Mouse (Mus musculus) heart, postnatal 10 days (tissue): ENCODE results near the gene Hlcs. TPM values are rescaled to one million over a fixed set of nuclear protein-coding genes. Genes with fewer than 3 reads are reported as not detected.

Experiments used
- DNase-seq, 2 experiments: peaks; one replicate each; pipeline ENCODE4 v3.0.0; 2021
- intact Hi-C: fragments of 180-260 bp; cut with DNase I; formaldehyde crosslinking; loops from one replicate; pipeline ENCODE4 v1.15.1; 2025
- total RNA-seq, 2 experiments: library from RNA; stranded (reverse); gene quantifications; 2 replicates each; pipeline ENCODE4 v1.2.3; 2021

Gene Hlcs
- total RNA-seq, 2 experiments from 2014 or later, result 6.9 to 7.5 TPM

DNA sequence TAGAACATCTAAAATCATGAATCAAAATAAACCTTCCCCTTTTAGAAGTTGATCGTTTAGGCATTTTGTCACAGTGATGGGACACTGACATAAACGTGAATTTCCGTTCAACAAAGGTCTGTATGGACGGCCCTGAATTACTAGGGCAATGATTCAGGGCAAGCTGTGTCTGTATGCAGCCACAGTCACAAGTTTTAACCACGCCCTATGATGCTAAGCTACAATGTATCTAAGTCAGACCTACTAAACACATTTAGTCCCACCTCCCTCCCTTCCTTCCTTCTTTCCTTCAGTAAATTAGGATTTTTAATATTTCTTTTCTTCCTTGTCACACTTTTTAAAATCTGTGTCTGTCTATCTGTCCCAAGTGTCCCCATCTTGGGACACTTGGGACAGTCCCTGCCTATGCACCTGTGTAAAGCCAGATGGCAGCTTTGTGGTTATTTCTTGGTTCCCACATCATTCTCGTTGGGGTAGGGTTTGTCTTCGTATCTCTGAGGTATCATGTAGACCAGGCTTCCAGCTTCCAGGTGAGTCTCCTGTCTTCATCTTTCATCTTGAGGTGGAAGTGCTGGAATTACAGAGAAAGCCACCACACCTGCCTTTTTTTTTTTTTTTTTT is 137.9 kb downstream of the Hlcs start:
- DNase-seq, result no peak
- intact Hi-C loops, result no loop called here

DNA sequence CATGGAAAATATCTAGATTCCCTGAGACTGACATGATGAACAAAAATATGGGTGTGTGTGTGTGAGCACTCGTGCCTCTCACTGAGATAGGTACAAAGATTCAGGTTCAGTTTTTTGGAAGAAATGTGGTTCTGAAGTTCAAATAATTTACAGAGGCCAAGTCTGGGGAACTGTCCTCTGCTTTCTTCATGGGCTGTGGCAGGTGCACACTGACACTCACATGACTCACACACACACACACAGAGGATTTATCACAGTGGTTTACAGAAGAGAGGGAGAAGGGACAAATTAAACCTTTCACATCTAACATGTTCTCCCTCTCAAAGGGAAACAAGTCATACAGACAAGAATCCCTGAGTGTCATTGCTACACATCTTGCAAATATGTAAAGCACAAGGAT is 140.0 kb downstream of the Hlcs start:
- intact Hi-C loops, result no loop called here
- no peak for DNase-seq

GRCm38 (mm10) chr16:94170218-94170617 is 143.2 kb downstream of the Hlcs start:
- intact Hi-C loops, result no loop called here
- DNase-seq, result no peak

DNA sequence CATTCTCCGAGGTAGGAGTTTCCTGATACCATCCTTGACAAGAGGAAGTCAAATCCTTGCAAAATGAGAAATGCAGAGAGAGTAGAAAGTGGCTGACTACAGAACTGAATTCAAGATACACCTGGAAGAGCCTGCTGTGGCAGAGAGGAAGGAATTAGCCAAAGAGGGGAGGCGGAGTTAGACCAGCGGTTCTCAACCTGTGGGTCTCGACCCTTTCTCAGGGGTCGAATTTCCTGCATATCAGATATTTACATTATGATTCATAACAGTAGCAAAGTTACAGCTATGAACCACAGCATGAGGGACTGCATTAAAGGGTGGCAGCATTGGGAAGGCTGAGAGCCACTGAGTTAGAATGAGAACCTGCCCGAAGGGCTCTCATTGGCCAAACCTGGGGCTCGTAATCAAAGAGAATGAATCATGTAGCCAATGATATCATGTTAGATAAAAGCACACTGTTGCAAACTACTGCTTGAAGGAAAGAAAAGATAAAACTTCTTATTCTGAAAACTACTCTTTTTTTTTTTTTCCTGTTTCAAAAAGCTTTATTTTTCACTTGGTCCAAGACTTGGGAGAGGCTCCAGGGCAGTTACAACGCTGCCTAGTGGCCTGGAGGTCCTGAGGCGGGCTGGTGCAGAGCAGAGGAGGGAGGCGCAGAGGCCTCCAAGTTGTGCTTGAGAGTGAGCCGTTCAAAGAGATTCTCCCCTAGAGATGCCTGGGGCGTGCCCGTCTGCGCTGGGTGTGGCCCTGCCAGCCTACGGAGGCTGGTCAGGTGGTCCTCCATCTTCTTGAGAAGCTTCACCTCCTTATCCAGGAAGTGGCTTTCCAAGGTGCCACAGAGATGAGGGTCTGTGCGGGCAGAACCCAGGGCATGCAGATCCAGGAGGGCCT is 144.5 kb downstream of the Hlcs start:
- intact Hi-C loops, result no loop called here
- DNase-seq, result no peak

DNA sequence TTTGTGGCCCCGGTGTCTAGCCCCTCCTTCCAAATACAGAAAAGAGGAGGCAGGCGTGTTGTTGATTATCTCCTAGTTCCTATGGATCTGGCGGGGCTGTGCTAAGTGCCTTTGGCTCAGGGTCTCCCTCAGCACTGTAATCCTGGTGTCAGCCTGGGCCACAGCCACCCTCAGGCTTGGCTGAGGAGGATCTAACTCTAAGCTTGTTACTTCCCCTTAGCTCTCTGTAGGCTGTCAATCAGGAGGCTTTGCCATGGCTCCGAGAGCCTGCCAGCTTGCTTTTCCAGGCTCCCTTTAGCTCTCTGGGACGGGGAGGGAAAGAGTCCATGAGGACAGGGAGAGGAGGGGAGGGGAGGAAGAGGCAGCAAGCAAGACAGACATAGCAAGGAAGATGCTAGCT is 148.4 kb downstream of the Hlcs start:
- intact Hi-C loops, result no loop called here
- DNase-seq, result peak in 1 of 2 experiments; percentile 13

- intact Hi-C loops, result no loop called here
- DNase-seq, result no peak
Observed at GRCm38 (mm10) chr16:94164236-94164635, 149.1 kb downstream of the Hlcs start.

GRCm38 (mm10) chr16:94163051-94163450 is 150.3 kb downstream of the Hlcs start:
- intact Hi-C loops, result no loop called here
- DNase-seq, result no peak

DNA sequence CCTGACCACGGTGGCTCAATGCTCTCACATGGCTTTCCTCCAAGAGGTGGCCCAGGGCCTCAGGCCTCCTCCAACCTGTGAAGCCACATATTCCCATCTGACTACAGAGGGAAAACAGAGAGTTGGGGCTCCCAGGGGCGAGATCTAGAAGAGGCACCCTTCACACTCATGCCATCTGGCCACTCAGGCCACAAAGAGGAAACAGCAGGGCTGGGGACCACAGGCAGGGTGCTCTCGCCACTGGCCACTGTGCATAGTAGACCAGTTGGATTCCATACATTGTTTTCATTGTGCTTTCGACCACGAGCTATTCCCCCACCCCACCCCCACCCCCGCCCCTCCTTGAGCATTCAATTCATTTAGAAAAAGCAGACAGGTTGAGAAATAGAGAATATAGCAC is 151.4 kb downstream of the Hlcs start:
- intact Hi-C loops, result no loop called here
- no peak for DNase-seq

DNA sequence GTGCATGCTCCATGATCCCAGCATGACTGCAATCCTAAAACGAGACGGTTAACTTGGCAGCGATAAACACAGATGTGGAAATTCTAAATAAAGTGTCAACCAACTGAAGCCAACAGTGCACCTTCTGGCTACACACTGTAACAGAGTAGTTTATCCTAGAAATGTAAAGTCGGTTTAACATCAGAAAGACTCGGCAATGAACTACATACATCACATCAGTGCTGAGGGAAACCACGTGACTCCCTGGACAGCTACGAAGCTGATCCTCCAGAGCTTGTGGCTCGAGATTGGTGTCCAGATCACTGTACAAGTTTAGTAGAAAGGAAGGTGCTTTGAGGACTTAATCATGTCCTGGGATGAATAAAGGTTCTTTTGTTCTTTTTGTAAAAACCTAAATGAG is 155.6 kb downstream of the Hlcs start:
- intact Hi-C loops, result no loop called here
- no peak for DNase-seq

- peak; percentile 57 for DNase-seq
- intact Hi-C loops, result no loop called here
Observed at GRCm38 (mm10) chr16:94155041-94155653, 158.2 kb downstream of the Hlcs start.

DNA sequence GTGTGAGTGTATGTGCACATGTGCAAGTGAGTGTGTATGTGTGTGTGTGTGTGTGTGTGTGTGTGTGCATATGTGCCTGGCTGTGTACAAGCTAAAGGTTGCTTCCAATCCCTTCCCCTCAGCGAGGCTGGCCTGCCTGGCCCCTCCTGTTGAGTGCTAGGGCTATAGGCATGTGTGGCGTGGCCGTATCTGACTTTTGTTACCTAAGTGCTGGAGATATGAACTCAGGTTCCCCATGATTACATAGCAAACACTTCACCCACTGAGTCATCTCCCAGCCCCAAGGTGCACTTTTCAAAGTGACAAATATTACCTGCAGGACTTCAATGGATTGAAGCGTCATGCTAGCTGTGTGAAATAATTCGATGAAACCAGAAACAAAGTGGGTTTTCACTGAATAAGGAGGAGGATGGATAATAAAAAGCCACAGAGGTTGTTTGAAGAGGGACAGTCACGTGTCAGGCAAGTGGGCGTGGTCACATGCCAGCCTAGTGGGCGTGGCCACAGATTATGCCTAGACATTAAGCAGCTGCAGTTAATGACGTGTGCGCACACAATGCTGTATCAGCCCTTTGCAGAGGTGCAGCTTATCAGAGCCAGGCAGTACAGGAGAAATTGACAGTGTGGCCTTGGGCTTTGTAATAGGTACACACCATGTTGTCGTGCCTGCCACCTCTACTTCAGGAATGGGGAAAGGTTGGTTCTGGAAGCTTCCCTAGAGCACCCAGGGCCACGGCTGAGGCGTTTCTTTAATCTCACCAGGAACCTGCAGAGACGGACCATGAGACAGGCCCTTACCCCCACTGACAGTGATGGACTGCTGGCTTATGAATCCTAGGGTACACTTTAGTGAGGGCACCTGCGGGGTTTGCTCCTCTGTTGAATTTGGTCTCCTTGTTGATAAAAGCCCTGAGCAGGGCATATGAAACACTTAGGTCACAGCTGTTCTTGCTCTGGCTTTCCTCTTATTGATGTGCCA is 163.0 kb downstream of the Hlcs start:
- intact Hi-C loops, result no loop called here
- DNase-seq, result no peak

DNA sequence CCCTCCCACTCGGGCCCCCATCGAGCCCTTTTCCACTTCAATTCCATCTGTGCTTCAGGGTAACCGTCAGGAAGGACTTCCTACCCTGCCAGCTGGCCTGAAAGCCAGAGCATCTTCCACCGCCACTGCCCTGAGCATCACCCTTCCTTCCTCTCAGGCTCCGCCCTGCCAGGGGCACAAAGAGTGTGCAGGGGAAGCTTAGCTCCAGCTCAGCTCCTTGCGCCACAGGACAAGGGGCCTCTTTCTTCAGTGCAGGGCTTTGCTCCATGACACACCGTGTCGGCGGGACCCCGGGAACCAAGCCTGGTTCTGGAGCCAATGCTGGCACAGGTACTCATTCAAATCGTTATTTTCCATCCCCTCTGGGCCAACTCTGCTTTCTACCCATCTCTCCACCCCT is 165.2 kb downstream of the Hlcs start:
- intact Hi-C loops, result no loop called here
- DNase-seq, result no peak

- no peak for DNase-seq
- intact Hi-C loops, result no loop called here
Observed at GRCm38 (mm10) chr16:94143325-94143724, 170.0 kb downstream of the Hlcs start.

DNA sequence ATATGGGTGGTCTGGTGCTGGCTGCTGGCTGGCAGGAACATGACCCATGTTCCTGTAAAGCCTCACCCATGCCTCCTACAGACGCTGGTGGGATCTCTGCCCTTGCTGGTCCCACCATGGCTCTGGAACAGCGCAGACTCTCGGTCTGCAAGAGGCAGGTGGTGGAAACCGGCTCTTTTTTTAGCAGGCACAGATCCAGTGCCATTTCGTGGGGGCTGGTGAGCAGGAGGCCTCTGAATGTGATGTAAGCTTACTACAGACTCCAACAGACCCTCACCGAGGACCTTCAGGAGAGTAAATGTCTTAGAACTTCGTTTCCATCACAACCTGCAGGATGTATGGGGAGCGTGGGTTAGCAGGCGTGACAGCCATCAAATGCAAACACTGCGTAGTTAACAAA is 172.6 kb downstream of the Hlcs start:
- no peak for DNase-seq
- intact Hi-C loops, result no loop called here

DNA sequence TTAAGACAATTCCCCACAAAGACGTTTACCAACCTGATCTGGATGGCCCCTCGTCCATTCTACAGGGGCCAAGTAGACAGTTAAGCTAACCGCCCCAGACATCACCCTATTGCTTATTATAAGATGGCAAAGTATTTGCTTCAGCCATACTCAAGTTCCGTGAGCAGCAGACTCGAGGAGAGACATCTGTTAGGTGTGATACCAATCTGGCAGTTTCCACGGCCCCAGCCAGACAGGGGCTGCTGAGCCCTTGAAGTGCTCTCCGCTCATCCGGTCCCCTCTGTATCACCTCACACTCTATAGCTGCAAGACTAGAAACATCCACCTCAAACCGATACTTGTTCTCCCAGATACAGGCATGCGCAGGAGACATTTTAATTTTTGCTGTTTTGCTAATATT is 179.2 kb downstream of the Hlcs start:
- intact Hi-C loops, result no loop called here
- no peak for DNase-seq

GRCm38 (mm10) chr16:94128236-94128835 is 185.0 kb downstream of the Hlcs start:
- DNase-seq, result no peak
- intact Hi-C loops, result loop anchor here (2.0 kb wide), 1 partner anchor 42 kb away; no protein-coding TSS in a partner anchor

GRCm38 (mm10) chr16:94126200-94126599 is 187.2 kb downstream of the Hlcs start:
- DNase-seq, result no peak
- intact Hi-C loops, result no loop called here

GRCm38 (mm10) chr16:94125172-94125981 is 188.0 kb downstream of the Hlcs start:
- no peak for DNase-seq
- intact Hi-C loops, result no loop called here

DNA sequence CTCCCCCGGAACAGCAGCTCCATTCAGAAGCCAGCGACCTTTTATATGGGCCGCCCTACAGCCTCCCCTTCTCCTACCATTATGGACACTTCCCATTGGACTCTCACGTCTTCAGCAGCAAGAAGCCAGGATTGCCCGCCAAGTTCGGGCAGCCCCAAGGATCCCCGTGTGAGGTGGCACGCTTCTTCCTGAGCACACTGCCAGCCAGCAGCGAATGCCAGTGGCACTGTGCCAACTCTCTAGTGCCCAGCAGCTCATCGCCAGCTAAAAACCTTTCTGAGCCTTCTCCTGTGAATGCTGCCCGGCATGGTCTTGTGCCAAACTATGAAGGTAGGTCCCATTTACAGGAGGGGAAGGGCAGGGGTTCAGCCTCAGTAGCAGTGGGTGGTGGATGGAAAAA is 190.1 kb downstream of the Hlcs start:
- intact Hi-C loops, result no loop called here
- peak; percentile 67 to 71 for DNase-seq
